Mouse (Mus musculus): ENCODE results near the gene Zdhhc18. TPM values are rescaled to one million over a fixed set of nuclear protein-coding genes. Genes with fewer than 3 reads are reported as not detected.

Gene Zdhhc18
- polyA plus RNA-seq, 1 experiment from 2014 or later: 1.9 TPM

DNA sequence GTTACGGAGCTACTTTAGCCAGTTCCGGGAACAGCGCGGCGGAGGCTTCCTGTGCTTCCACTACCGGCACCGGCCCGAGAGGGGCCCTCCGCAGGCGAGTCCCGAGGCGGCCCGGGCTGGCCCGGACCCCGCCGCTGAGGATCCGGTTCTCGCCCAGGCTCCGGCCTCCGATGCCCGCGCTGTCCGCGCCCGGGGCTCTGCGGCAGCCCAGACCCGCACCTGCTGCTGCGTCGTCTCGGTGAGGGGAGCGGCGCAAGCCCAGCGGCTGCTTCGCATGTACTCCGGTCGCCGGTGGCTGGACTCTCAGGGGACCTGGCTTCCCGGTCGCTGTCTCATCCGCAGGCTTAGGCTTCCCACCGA is 75.1 kb downstream of the Zdhhc18 start:
- H3K36me3 ChIP-seq (ENCODE audit: control insufficient read depth, insufficient read depth, low read length): peaks cover 20% of the 10 kb centered on the region
- H3K4me1 ChIP-seq (replicated peaks; ENCODE audit: control insufficient read depth, insufficient read depth, low read length): peaks cover 8% of the 10 kb centered on the region
- ATAC-seq (replicated peaks; ENCODE audit: low FRiP score, low TSS enrichment, low read depth) (no peak; the same call in 1 of the 2 replicates), DNase-seq (ENCODE audit: low spot score) (no peak)
- H3K4me2 ChIP-seq (ENCODE audit: low read length): peak overlapping the region; percentile 97
- H3K9me3 ChIP-seq (ENCODE audit: control insufficient read depth, low read length): 0 out of 2 replicates have a peak, but pooled peaks cover 3% of the 10 kb centered on the region
- peak overlapping the region; percentile 80; the same call in 1 of the 2 replicates for H3K27ac ChIP-seq (ENCODE audit: low read depth)
- H3K4me3 ChIP-seq (ENCODE audit: low read depth, low read length): peak overlapping the region; percentile 89
- H3K27me3 ChIP-seq (replicated peaks; ENCODE audit: control insufficient read depth, insufficient read depth, low read length): no peaks in the 10 kb centered on the region
- WGBS: under 1% methylated on average over 41 of the region's 41 CpGs
- peak overlapping the region; percentile 92 for H3K9ac ChIP-seq (ENCODE audit: low read length)

DNA sequence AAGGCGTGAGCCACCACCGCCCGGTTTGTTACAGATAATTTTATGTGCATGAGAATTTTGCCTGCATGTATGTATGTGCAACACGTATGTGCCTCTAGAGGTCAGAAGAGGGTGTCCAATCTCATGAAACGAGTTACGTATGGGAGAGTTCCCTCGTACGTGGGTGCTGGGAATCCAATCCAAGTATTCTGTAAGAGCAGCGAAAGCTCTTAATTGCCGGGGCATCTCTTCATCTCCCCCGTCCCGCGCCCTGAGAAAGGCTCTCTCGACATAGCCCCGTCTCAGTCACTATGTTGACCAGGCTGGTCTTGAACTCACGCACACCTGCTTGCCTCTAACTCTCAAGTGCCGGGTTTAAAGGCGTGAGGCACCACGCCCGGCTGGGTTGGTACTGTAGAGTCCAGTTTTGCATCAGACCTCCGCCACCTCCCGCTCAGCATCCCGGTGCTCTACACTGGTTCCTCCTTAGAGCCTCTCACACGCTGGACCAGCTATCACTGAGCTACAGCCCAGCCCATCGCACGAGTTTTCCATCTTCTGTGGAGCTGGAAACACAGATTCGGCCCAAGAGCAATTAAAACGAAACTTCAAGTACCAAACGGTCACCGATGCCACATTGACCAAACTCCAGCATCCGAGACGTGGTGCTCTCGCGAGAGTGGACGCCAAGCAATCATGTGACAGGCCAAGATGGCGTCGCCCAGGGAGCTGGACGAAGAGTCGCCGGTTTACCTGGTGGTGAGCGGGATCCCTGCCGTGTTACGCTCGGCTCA is 75.7 kb downstream of the Zdhhc18 start, which contains the start of gene Gpatch3:
Gene Gpatch3 (plus strand): TSS at position 676 of the 773 bp plus-strand sequence.
- 7% methylated on average over 44 of the region's 44 CpGs for WGBS
- peak; percentile 92 for ATAC-seq (replicated peaks; ENCODE audit: low FRiP score, low TSS enrichment, low read depth)

DNA sequence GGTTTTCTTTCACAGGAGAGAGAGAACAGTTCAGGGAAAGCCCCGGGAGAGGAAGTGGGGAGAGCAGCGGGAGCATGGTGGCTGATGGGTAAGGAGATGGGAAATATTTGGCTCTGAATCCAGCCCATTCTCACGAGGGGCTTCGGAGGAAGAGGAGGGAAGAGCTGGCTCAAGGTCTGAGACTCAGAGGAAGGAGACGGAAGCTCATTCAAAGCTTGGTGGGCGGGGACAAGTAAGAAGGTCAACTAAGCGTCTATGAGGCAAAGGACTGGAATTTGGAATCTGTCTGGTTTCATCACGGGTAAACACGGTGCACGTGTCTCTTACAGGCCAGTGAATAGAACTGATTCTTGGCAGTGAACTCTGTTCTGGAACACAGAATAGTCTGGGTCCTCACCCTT is 79.9 kb downstream of the Zdhhc18 start:
- Histone ChIP-seq H3K4me3 (ENCODE audit: low read depth, low read length) (no peak overlapping the region), H3K27ac (ENCODE audit: low read depth) (no peak overlapping the region), H3K36me3 (ENCODE audit: control insufficient read depth, insufficient read depth, low read length) (no peaks in the 10 kb centered on the region), H3K4me1 (replicated peaks; ENCODE audit: control insufficient read depth, insufficient read depth, low read length) (peaks cover under 1% of the 10 kb centered on the region), H3K9me3 (ENCODE audit: control insufficient read depth, low read length) (0 out of 2 replicates have a peak, but pooled peaks cover 3% of the 10 kb centered on the region), H3K9ac (ENCODE audit: low read length) (no peak overlapping the region), H3K4me2 (ENCODE audit: low read length) (peak overlapping the region; percentile 1; the same call in 1 of the 2 replicates), H3K27me3 (replicated peaks; ENCODE audit: control insufficient read depth, insufficient read depth, low read length) (no peaks in the 10 kb centered on the region)
- WGBS: 51% methylated on average over 10 of the region's 10 CpGs
- DNase-seq (ENCODE audit: low spot score): peak; percentile 56
- no peak for ATAC-seq (replicated peaks; ENCODE audit: low FRiP score, low TSS enrichment, low read depth)

More for the DNA sequence above, 75.7 kb downstream of the Zdhhc18 start, which contains the start of gene Gpatch3:
- Histone ChIP-seq H3K4me1 (replicated peaks; ENCODE audit: control insufficient read depth, insufficient read depth, low read length) (peaks cover 8% of the 10 kb centered on the region), H3K9ac (ENCODE audit: low read length) (peak within 1 kb of the TSS; percentile 92), H3K27me3 (replicated peaks; ENCODE audit: control insufficient read depth, insufficient read depth, low read length) (no peaks in the 10 kb centered on the region), H3K4me2 (ENCODE audit: low read length) (peak within 1 kb of the TSS; percentile 97), H3K9me3 (ENCODE audit: control insufficient read depth, low read length) (0 out of 2 replicates have a peak, but pooled peaks cover 3% of the 10 kb centered on the region), H3K4me3 (ENCODE audit: low read depth, low read length) (peak within 1 kb of the TSS; percentile 89), H3K27ac (ENCODE audit: low read depth) (peak within 1 kb of the TSS; percentile 80), H3K36me3 (ENCODE audit: control insufficient read depth, insufficient read depth, low read length) (peaks cover 15% of the 10 kb centered on the region)
- DNase-seq (ENCODE audit: low spot score): peak; percentile 95

DNA sequence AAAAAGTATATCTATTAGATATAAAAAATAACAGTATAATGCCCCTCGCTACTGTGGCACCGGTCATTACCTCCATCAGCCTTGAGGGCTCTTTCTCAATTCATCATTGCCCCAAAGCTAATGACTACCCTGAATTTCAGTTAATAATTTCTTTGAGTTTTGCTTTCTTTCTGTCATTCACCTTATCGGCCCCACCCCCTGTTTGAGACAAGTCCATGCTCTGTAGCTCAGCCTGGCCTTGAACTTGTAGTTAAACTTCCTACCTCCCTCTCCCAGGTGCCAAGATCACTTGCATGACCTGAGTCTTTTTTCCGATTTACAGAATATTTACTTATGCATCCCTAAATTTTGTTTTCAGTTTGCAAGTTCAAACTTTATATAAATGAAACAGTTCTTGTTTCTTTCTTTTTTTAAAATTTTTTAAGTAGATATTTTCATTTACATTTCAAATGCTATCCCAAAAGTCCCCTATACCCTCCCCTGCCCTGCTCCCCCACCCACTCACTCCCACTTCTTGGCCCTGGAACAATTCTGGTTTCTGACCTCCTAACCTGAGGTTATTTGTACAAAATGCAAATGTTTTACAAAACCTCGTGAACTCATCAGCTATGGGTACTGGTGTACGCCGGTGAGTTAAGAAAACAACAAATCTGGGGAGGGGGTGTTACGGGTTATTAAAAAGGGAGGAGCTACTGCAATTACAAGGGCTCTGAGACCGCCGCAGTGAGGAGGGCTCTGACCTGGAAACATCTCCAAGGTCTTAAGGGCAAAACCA is 80.5 kb downstream of the Zdhhc18 start:
- no peaks in the 10 kb centered on the region for H3K27me3 ChIP-seq (replicated peaks; ENCODE audit: control insufficient read depth, insufficient read depth, low read length)
- H3K9ac ChIP-seq (ENCODE audit: low read length): no peak overlapping the region
- H3K36me3 ChIP-seq (ENCODE audit: control insufficient read depth, insufficient read depth, low read length): no peaks in the 10 kb centered on the region
- H3K4me1 ChIP-seq (replicated peaks; ENCODE audit: control insufficient read depth, insufficient read depth, low read length): no peaks in the 10 kb centered on the region; the same call in 1 of the 2 replicates
- H3K4me2 ChIP-seq (ENCODE audit: low read length): peak overlapping the region; percentile 1; the same call in 1 of the 2 replicates
- 0 out of 2 replicates have a peak, but pooled peaks cover 3% of the 10 kb centered on the region for H3K9me3 ChIP-seq (ENCODE audit: control insufficient read depth, low read length)
- H3K27ac ChIP-seq (ENCODE audit: low read depth): no peak overlapping the region
- 72% methylated on average over 10 of the region's 10 CpGs for WGBS
- DNase-seq (ENCODE audit: low spot score) (no peak), ATAC-seq (replicated peaks; ENCODE audit: low FRiP score, low TSS enrichment, low read depth) (no peak)
- no peak overlapping the region for H3K4me3 ChIP-seq (ENCODE audit: low read depth, low read length)

DNA sequence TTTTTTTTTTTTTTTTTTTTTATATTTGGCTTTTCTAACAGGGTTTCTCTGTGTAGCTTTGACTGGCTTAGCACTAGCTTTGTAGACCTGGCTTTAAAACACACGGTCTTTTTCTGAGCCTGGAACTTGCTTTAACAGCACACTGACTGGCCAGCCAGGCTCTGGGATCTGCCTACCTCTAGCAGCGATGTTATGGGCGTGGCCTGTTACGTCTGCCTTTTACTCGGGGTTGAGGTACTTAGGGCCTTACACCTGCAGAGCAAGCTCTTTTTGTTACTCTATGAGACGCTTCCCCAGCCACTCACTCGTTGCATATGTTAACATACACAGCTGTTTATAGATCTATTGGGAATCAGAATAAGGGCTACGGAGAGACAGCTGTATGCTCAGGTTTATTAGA is 82.7 kb downstream of the Zdhhc18 start:
- WGBS: 27% methylated on average over 8 of the region's 8 CpGs
- H3K4me2 ChIP-seq (ENCODE audit: low read length): no peak overlapping the region
- no peak overlapping the region for H3K9ac ChIP-seq (ENCODE audit: low read length)
- H3K9me3 ChIP-seq (ENCODE audit: control insufficient read depth, low read length): 0 out of 2 replicates have a peak, but pooled peaks cover 3% of the 10 kb centered on the region
- H3K27me3 ChIP-seq (replicated peaks; ENCODE audit: control insufficient read depth, insufficient read depth, low read length): no peaks in the 10 kb centered on the region
- ATAC-seq (replicated peaks; ENCODE audit: low FRiP score, low TSS enrichment, low read depth) (no peak), DNase-seq (ENCODE audit: low spot score) (no peak)
- no peaks in the 10 kb centered on the region for H3K4me1 ChIP-seq (replicated peaks; ENCODE audit: control insufficient read depth, insufficient read depth, low read length)
- H3K27ac ChIP-seq (ENCODE audit: low read depth): no peak overlapping the region
- no peaks in the 10 kb centered on the region for H3K36me3 ChIP-seq (ENCODE audit: control insufficient read depth, insufficient read depth, low read length)
- no peak overlapping the region for H3K4me3 ChIP-seq (ENCODE audit: low read depth, low read length)

DNA sequence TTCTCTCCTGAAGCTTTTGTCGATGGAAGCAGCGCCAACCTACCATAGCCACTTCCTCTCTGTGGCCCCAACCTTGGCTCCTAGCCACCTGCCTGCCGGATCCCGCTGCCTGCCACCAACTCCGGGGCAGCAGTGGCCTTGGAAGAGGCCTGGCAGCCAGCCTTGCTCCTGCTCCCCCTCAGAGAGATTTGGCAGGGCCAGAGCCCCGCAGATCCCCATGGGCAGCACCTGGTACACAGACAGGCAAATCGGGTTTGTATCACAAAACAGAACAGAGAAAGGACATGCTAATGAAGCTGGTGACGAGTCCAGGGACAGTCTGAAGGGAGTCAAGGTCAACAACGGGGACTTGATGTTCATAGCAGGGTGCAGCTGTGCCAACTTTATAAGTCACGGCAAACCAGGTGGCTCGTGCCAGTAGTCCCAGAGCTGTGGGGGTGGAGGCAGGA is 86.8 kb downstream of the Zdhhc18 start:
- Histone ChIP-seq H3K27ac (ENCODE audit: low read depth) (no peak overlapping the region), H3K36me3 (ENCODE audit: control insufficient read depth, insufficient read depth, low read length) (no peaks in the 10 kb centered on the region), H3K9ac (ENCODE audit: low read length) (no peak overlapping the region), H3K9me3 (ENCODE audit: control insufficient read depth, low read length) (no peaks in the 10 kb centered on the region), H3K27me3 (replicated peaks; ENCODE audit: control insufficient read depth, insufficient read depth, low read length) (no peaks in the 10 kb centered on the region), H3K4me3 (ENCODE audit: low read depth, low read length) (no peak overlapping the region), H3K4me1 (replicated peaks; ENCODE audit: control insufficient read depth, insufficient read depth, low read length) (no peaks in the 10 kb centered on the region), H3K4me2 (ENCODE audit: low read length) (no peak overlapping the region)
- ATAC-seq (replicated peaks; ENCODE audit: low FRiP score, low TSS enrichment, low read depth): no peak
- WGBS: 80% methylated on average over 11 of the region's 11 CpGs
- no peak for DNase-seq (ENCODE audit: low spot score)

DNA sequence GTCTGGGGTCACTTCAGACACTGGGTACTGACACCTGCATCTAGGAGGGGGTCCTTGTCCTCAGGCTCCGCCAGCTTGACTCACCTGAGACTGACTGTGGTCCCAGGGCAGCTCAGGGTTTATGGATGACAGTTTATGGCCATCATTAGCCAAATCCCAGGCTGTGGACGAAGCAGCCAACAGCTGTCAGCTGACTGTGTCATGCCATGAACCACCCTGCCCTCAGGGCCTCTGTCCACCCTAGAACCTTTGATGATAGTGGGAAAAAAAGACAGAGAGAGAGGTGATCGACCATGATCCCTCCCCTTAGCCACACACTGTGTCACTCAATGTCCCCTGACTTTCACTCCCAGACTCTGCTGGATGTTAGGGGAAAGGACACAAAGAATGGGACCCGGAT is 88.3 kb downstream of the Zdhhc18 start:
- no peaks in the 10 kb centered on the region for H3K4me1 ChIP-seq (replicated peaks; ENCODE audit: control insufficient read depth, insufficient read depth, low read length)
- no peak overlapping the region for H3K27ac ChIP-seq (ENCODE audit: low read depth)
- H3K4me2 ChIP-seq (ENCODE audit: low read length): no peak overlapping the region
- H3K27me3 ChIP-seq (replicated peaks; ENCODE audit: control insufficient read depth, insufficient read depth, low read length): no peaks in the 10 kb centered on the region
- no peak for DNase-seq (ENCODE audit: low spot score)
- no peak for ATAC-seq (replicated peaks; ENCODE audit: low FRiP score, low TSS enrichment, low read depth)
- H3K4me3 ChIP-seq (ENCODE audit: low read depth, low read length): no peak overlapping the region
- no peaks in the 10 kb centered on the region for H3K36me3 ChIP-seq (ENCODE audit: control insufficient read depth, insufficient read depth, low read length)
- WGBS: 54% methylated on average over 4 of the region's 4 CpGs
- H3K9me3 ChIP-seq (ENCODE audit: control insufficient read depth, low read length): no peaks in the 10 kb centered on the region
- no peak overlapping the region for H3K9ac ChIP-seq (ENCODE audit: low read length)

DNA sequence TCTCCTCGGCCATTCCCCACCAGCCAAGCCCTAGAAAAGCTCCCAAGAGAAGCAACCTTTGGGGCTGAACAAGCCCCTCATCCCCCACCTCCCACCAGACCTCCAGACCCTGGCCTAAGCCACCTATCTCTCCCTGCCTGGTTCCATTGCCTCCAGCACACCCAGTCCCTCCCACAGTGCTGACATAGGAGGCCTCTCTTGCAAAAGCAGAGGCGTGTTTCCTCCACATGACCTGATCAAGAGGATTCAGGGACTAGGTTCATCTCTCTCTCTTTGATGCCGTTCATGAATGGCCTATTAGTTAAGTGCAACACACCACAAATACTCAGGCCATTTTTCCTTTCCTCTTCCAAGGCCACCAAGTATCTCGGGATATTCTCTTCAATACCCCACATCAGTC is 90.1 kb downstream of the Zdhhc18 start:
- H3K4me1 ChIP-seq (replicated peaks; ENCODE audit: control insufficient read depth, insufficient read depth, low read length): no peaks in the 10 kb centered on the region
- no peaks in the 10 kb centered on the region for H3K36me3 ChIP-seq (ENCODE audit: control insufficient read depth, insufficient read depth, low read length)
- DNase-seq (ENCODE audit: low spot score) (no peak), ATAC-seq (replicated peaks; ENCODE audit: low FRiP score, low TSS enrichment, low read depth) (no peak)
- no peak overlapping the region for H3K27ac ChIP-seq (ENCODE audit: low read depth)
- H3K4me3 ChIP-seq (ENCODE audit: low read depth, low read length): no peak overlapping the region
- WGBS: 66% methylated on average over 4 of the region's 4 CpGs
- no peak overlapping the region for H3K4me2 ChIP-seq (ENCODE audit: low read length)
- no peaks in the 10 kb centered on the region for H3K27me3 ChIP-seq (replicated peaks; ENCODE audit: control insufficient read depth, insufficient read depth, low read length)
- no peak overlapping the region for H3K9ac ChIP-seq (ENCODE audit: low read length)
- no peaks in the 10 kb centered on the region for H3K9me3 ChIP-seq (ENCODE audit: control insufficient read depth, low read length)
